Mouse (Mus musculus) T-helper 17 cell (primary cell): ENCODE results near the gene Gsk3a.

Source experiments
- in situ Hi-C, 2 experiments: fragments of 300-600 bp; cut with MboI, MseI; formaldehyde crosslinking; loops; 1 replicate in 1 of 2; 2 replicates in 1 of 2; pipeline ENCODE4 v1.15.1; 2025; ENCODE audit warnings: high pct_unique_total_duplicates in 2 of 2

Gene Gsk3a

DNA sequence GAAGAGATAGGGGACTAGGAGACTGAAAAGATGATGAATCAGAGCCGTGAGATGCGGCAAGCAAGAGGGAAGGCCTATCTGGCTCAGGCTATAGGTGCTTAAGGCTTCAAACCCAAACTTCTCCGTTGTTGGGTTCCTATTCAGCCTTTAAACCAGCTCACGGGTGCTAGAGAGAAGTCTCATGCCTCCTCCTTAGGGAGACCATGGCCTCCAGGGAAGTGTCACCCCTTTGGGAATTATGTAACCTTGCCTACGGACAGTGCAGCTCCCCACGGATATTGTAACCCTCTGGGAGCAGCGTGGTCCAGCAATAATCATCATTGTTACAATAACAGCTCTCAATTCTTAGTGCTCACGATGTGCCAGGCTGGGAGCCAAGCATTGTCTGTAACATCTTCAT is 14.2 kb upstream of the Gsk3a start:
- in situ Hi-C loops, result loop anchor here in 1 of 2 experiments (25.0 kb wide), 1 partner anchor 1985 kb away; the partner anchor contains the start of genes Coq8b and Itpkc

DNA sequence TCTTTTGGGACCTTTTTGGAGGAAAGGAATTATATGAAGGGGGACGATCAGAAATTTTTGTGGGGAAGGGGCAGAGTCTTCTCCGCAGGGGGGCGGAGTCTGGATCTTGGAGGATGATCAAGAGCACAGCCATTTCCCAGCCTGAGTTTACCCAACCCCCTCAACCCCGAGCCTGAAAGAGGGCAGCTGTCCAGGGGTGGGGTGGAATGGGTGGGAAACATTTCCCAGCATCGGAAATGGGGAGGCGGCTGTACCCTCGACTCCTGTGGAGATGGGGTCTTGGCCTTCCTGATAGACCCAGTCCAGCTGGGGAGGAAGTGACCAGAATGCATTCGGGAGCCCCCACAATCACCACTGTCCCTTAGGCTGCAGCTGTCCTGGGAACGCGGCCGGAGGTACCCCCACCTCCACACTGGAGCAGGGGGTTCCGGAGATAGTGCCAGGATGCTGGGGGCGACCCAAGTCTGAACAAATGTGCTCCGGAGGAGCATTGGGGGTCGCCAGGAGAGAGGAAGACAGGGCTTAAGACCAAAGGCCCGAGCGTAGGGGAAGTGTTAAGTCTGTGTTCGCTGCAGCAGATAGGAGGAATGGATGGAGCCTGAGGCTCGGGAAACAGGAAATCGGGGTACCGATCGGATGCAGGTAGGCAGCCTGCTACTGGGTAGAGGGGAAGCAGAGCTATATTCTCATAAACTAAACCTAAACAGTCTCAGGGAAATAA is 13.6 kb upstream of the Gsk3a start:
- in situ Hi-C loops, result loop anchor here in 1 of 2 experiments (25.0 kb wide), 1 partner anchor 1986 kb away; the partner anchor contains the start of genes Coq8b and Itpkc

DNA sequence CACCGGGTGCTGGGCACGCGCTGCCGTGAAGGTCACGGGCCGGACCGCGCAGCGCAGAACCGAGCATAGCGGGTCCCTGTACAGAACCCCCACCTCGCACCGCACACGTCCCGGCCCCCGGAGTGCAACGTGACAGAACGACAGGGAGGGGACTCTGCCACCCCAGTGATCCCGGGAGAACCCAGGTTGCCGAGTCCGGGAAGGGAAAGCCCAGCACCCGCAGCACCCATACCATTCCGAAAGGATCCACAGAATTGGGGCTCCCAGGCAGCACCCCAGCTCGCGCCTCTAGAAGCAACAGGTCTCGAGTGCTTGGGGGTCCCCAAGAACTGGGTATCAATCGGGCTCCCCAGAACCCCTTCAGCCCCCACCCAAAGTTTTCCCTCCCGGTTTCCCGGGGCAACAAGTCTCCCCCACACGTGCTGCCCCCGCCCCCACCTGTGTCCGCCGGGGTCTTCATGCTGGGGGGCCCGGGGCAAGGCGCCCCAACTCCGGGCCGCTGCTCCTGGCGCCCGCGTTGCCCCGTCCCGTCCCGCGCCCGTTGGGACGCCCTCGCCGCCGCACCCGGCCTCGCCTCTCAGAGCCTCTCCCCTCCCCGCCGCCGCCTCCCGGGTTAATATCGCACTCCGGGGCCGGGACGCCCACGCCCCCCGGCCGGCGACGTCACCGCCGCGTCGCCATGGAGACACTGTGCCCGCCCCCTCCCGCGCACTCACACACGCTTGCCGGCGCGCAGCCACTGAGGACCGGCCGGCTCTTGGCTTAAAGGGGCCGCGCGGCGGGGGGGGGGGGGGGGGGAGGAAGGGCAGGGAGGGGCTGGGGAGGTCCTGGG is 12.7 kb upstream of the Gsk3a start, which contains the start of gene Erf:
Gene Erf, minus strand, starts transcription at position 621 of the 832 bp plus-strand sequence.
- in situ Hi-C loops, result loop anchor here in 1 of 2 experiments (25.0 kb wide), 1 partner anchor 1987 kb away; the partner anchor contains the start of genes Coq8b and Itpkc

DNA sequence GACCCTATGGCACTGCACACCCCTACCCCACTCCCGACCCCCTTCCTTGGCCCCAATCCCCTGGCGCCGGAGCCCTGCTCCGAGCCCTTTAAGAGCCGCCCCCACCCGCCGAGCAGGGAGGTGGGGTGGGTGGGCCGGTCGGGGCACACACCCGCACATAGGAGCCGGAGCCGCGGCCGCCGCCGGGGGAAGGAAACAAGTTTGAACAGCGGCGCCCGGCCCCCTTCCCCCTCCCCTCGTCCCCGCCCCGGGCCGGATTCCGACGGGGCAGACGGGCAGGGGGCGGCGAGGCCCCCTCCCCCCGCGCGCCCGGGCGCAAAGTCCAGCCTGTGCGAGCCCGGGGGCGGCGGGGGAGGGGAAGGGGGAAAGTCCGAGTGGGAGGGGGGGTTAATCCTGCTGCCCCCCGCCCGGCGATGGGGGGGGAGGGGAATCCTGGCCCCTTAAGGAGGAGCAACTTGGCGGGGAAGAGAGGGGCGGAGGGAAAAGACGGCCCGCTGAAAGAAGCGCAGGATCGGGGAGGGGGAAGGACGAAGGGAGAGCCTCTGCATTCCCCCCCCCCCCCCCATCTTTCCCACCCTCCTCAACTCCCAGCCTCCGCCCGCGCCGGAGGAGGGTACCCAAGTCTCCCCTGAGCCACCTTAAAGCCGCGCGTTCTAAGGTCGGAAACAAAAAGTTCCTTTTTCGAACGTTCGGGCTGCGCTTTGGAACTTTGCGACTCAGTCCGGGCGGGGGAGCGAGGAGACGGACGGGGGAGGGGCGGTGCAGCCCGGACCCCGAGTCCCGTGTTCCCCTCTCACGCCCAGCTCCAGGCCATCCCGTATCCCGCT is 11.9 kb upstream of the Gsk3a start:
- in situ Hi-C loops, result loop anchor here in 1 of 2 experiments (25.0 kb wide), 1 partner anchor 1988 kb away; the partner anchor contains the start of genes Coq8b and Itpkc

DNA sequence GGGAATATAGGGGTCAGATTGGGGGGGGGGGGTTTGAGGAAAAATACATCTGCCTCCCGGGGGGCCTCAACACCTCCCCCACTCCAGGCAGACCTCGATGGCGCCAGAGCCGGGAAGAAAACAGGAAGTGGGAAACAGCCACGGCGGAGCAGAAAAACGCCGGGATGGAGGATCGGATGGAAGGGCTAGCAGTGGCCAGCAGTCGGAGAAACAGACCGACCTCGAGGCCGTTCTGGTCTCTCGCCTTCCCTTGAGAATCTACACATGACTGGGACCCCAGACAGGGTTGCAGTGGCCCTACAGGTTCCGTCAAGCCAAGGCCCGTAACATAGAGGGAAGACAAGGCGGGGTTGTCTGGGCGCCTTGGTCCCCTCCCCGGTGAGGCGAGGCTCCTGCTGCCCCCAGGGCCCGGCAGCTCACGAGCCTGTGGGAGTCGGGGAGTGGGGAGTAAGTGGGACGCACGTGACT is 11.2 kb upstream of the Gsk3a start:
- in situ Hi-C loops, result no loop called here

DNA sequence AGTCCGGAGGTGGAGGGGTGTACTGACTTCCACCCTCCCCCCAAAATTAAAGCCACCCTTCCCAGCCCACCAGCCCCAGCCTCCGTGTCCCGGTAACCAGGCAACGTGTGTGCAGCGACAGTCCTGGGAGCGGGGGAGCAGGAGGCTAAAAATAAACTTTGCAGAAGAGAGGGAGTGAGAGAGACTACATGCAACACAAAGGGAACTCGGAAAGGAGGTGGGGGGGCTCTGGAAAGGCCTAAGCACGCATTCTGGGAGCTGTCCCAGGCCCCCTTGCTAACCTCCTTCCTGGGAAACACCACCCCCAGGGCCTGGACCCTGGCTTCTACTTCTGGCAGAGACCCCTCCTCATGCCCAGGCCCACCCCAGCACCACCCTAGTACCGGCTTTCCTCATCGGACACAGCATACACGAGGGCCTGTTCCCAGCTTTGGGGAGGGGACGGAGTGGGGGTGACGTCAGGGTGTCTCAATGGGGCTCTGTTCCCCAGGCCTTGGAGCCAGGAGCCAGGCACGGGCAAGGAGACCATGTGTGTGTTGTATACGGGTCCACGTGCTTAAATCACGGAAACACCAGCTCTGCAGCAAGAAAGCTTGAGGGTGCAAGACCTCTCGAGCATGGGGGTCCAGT is 10.5 kb upstream of the Gsk3a start:
- in situ Hi-C loops, result no loop called here

DNA sequence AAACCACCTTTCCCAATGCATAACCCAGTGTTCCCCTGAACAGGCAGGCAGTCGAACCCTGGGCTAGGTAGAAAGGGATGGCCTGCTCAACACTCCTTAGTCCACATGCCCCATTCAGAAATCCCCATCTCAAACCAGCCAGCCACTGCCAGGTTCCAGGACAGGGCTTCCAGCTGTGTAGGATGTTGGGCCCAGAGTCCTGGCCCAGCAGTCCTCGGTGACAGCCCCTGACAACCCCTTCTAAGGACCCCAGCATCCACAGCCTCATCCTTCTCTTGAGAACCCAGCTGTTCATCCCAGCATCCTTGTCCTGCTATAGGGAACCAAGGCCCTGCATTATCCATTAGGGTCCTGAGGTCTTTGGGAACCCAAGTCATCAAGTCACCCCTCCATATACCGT is 9.8 kb upstream of the Gsk3a start:
- in situ Hi-C loops, result no loop called here

DNA sequence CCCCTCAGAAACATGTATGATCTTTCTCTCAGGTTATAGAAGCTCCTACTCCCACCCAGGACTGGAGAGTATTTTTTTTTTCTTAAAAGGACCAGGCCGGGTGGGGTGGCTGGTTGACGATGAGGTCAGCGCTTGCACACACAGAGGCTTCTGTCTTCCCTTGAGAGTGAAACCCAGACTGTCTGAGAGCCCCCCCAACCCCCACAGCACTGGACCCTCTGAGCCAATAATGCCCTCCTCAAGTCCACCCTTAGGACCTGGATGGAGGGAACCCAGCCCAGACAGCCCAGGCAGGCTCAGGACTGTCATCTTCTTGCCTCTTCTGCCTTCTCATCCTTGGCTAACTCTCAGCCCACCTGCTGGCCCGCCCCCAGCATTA is 9.1 kb upstream of the Gsk3a start:
- in situ Hi-C loops, result no loop called here

DNA sequence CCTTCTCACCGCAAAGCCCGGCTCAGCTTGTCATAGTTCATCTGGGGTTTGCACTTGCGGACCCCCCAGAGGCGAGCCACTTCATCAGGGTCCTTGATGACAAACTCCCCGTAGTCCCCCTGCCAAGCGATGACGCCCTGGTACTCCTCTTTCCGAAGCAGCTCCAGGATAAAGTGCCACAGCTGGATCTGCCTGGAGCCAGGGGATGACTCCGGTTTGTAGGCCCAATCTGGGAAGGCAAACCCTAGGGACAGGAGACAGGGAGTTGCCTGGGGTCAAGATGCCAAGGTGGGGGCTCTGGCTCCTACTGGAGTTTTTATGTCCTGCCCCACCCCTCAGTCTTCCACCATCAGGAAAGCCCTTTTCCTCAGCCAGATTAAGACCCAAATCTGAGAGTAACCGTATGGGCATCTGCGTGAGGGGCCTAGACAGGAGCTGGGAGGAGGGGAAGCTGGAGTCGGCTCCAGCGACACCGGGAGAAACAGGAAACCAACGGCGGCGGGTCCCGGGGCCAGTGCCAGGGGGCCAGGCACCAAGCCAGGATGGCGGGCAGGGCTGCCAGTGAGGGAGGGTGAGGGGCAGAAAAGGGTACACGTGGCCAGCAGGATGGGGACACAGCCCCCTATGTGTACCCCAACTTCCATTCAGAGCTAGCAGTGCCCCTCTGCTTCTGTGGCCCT is 8.6 kb upstream of the Gsk3a start:
- in situ Hi-C loops, result no loop called here

DNA sequence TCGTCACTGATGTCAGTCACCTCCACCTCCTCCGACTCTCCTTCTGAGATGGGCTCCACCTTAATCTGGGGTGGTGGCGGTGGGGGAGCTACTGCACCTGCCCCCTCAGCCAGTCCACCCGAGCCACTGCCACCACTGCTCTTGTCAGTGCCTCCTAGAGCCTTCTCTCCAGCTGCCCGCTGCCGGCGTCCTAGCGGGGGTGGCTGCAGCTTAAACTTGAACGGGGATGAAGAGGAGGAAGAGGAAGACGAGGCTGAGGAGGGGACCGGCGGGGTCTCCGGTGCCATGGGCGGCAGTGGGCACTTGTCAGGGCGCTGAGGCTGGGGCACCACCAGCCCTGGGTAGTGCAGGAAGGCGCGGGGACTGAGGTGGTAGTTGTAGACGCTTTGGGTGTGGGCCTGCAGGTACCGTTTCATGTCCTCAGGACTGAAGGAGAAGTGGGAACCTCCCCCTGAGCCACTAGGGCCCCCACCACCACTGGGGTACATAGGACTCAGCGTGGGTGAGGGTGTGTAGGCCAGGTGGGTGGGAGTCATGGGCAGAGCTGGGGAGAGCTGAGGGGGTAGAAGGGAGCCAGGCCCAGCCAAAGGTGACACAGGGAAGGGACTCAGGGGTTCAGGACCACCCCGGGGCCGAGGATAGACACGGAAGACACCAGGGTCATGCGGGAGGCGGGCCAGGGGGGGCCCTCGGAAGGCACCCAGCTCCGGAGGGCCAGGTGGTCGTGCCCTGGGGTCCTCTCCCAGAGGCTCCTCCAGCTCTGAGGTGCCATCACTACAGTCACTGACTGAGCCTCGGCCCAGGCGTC is 7.1 kb upstream of the Gsk3a start:
- in situ Hi-C loops, result no loop called here

DNA sequence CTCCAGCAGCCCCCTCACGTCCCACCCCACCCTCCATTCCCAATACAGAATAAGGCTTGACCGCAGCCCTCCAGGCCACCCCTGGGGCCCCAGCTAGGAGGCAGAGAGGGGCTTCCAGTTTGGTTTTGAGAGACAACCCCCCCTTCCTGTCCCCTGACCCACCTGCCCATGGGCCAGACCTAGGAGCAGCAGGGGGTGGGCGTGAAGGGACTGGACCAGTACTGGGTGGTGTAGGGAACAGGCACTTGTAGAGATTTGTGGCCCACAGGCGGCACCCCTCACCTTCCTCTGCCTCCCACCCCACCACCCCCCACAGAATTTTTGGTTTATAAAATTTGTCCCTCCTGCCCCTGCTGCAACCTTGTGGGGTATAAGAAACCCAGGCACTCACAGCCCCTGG is 5.7 kb upstream of the Gsk3a start:
- in situ Hi-C loops, result no loop called here

DNA sequence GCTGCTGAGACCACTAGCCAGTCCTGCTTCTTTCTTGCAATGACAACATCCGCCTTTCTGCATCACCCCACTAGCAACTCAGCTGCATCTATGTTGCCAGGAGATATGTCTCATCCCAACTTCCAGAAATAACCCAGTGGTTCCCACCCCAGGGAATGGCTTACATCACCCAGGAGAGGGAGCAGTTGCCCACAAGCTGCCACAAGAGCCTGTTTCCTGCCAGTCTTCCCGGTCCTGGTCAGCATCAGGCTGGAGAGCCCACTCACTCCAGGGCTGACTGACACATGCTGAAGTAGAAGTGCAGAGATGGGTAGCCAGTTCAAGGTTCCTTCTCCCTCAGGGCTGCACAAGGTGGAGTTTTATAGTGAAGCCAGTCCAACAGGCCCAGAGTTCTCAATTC is 3.4 kb upstream of the Gsk3a start:
- in situ Hi-C loops, result no loop called here

DNA sequence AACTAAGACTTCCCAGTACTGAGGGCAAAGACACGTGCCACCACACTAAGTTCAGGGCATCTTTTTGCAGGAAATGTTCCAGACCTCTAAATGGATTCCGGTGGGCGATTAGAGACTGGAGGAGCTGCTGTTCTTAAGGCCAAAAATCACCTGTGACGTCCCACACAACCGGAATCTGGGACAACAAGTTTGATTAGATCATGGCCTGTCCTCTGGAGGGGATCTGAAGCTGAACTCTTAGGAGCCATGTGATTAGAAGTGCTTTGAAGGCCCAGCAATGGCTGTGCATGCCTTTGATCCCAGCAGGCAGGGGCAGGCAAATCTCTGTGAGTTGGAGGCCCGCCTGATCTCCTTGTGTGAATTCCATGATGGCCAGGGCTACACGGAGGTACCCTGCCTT is 3.0 kb upstream of the Gsk3a start:
- in situ Hi-C loops, result no loop called here

DNA sequence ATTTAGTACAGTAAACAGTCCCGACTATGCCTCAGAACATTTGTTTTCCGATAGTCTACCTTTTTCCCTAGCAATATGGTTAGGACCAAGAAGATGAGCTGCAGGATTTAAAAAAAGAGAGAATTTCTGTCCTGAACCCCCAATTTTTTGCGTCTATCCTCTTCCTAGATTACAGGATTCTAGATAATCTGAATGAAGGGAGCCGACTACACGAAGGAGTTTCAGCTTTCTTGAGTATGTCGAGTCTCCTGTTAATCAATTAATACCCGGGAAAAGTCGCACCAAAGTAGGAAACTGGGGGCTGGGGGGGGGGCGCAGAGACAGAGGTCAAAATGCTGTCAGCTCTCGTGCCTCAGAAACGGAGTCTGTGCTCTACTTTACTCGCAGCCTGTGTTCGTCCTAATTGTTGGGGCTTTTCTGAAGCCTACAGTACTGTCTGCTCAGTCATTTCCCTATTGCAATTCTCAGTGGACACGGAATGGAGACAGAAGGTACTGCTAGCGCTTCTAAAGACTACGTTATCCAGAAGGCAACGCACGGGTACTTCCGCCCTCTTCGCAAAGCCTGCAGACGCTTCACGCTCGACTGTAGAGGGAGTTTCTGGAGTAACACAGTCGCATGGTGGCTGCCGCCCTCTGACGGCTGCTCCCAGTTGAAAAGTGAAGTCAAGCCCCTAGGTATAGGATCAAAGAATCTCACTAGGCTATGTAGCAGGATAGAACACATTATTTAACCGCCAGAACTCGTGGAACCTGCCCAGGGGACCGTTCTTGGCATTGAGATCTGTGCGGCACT is 1.4 kb upstream of the Gsk3a start:
- in situ Hi-C loops, result no loop called here

DNA sequence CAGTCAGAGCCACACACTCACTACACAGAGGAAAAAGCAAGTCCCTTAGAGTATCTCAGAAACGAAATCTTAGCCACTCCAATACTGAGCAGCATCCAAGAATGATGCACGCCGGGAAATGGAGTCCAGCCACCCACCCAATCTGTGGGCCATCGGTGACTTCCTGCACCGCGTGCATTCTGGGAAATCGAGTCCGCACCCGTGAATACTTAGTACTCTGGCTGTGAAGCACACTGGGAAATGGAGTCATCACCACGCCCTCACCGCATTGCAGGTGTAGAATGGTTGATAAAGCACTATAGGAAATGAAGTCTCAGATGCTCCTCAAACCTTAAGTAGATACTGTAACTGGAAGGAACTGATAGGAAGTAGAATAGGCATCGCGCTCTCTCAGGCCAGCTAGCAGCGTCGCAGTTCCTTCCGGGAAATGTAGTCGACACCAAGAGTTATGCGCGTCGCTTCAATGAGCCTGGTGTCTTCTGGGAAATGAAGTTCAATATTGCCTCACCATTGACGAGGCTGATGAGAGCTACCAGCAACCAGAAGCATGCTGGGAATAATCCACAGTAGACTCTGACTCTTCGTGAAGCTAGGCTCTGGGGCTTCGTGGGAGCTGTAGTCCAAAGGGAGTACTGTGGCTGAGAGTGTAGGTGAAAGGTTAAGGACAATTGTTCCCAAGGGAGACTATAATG is 510 bp upstream of the Gsk3a start:
- in situ Hi-C loops, result no loop called here

DNA sequence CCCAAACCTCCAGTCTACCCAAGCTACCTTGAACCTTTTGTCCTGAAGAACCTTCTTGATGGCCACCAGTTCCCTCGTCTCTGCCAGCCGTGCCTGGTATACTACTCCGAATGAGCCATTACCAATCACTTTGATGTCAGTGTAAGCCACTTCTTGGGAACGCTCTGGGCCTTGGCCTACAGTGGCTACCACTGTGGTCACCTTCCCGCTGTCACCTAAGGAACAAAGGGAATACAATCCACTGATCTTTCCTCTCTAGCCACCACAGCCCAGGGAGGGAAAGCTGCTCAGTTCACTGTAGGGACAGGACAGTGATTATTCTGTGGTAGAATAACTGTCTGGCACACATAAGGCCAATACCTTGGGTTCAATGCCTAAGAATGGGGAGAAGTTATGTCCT is 2.1 kb downstream of the Gsk3a start:
- in situ Hi-C loops, result no loop called here

DNA sequence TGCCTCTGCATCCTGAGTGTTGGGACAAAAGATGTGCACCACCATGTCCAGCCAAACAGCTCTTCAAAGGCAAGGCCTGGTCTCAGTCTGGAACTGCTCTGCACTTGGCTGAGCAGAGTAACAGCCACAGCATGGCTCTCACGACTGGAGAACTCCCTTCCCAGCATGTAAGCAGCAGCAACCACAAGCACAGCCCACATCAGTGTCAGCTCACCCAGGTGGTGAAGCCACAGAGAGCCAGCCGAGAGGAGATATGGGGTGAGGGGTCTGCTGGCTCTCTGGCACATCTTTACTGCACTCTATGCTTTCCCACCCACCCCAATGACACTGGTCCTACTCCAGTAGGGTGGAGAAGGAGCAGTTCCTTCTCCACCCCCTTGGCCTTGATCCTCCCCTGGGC is 4.6 kb downstream of the Gsk3a start:
- in situ Hi-C loops, result no loop called here

DNA sequence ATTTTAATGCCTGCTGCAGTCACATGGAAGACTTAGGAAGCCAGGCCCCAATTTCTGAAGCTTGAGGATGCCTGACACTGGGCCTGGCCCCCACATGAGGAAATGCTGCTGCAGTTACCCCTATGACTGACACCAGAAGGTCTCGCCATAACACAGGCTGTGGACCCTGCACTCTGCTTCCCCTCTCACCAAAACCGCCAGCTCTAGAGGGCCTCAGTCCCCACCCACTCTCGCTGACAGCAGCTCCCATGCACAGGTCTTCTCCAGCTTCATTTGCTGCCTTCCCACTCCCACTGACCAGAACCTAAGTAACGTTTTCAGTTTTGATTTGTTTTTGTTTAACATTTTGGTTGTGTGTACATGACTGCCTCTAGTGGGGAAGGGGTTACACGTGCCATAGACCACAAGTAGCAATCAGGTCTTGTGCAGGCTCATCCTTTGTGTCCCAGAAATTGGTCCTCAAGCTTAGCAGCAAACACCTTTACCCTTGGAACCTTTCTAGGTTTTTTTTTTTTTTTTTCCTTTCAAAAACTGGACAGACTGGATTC is 5.5 kb downstream of the Gsk3a start:
- in situ Hi-C loops, result no loop called here
